Mouse (Mus musculus) hindbrain, embryonic 12.5 days (tissue): ENCODE data around the gene Clec11a. TPM values are rescaled to one million over a fixed set of nuclear protein-coding genes. Genes with fewer than 3 reads are reported as not detected.

ENCODE experiments used
- ATAC-seq: fragments of 200-750 bp; cut with Nextera tagmentation; 2 replicates; pipeline ENCODE4 v1.8.0; 2017; ENCODE audit warnings: moderate TSS enrichment; ENCODE audit not compliant: low FRiP score
- H3K27ac ChIP-seq: fragments of 300-500 bp; sonication (generic); 2 replicates; pipeline ENCODE4 v1.5.1; 2016; ENCODE audit warnings: mild to moderate bottlenecking
- H3K27me3 ChIP-seq: fragments of 300-500 bp; sonication (generic); 2 replicates; pipeline ENCODE4 v1.6.1; 2016; ENCODE audit warnings: mild to moderate bottlenecking
- H3K36me3 ChIP-seq: fragments of 300-500 bp; sonication (generic); 2 replicates; pipeline ENCODE4 v1.6.1; 2016; ENCODE audit warnings: mild to moderate bottlenecking
- H3K4me1 ChIP-seq: fragments of 300-500 bp; sonication (generic); 2 replicates; pipeline ENCODE4 v1.6.1; 2016
- H3K4me2 ChIP-seq: fragments of 300-500 bp; sonication (generic); replicated peaks from 2 replicates; pipeline ENCODE4 v1.6.1; 2016; ENCODE audit warnings: mild to moderate bottlenecking
- H3K4me3 ChIP-seq: fragments of 300-500 bp; sonication (generic); 2 replicates; pipeline ENCODE4 v1.5.1; 2016; ENCODE audit warnings: mild to moderate bottlenecking
- H3K9ac ChIP-seq: fragments of 300-500 bp; sonication (generic); 2 replicates; pipeline ENCODE4 v1.6.1; 2016; ENCODE audit warnings: mild to moderate bottlenecking, moderate library complexity
- H3K9me3 ChIP-seq: fragments of 300-500 bp; sonication (generic); replicated peaks from 2 replicates; pipeline ENCODE4 v1.6.1; 2016; ENCODE audit warnings: mild to moderate bottlenecking
- WGBS: fragments of 180-500 bp; shearing (Covaris S2); methylation state at CpG from one replicate; pipeline ENCODE4 v1.1.7; 2016; 5-methylcytosine and 5-hydroxymethylcytosine counted together
- polyA plus RNA-seq: library from polyadenylated mRNA; unstranded; fragments of >200 nt; fragmentation: Nextera tagmentation; extraction: Ambion mirVana; gene quantifications from 2 replicates; pipeline ENCODE4 v1.2.1, GENCODE M21; 2016

The Clec11a gene
- polyA plus RNA-seq, 1 experiment from 2014 or later = 2.9 TPM

GRCm38 (mm10) chr7:44341119-44341518 is 34.4 kb upstream of the Clec11a start:
- WGBS = 88% methylated on average over 10 of the region's 10 CpGs
- no peak overlapping the region for H3K4me3 ChIP-seq
- no peak for ATAC-seq

GRCm38 (mm10) chr7:44340226-44340625 is 33.5 kb upstream of the Clec11a start:
- Histone ChIP-seq H3K9me3 (no peaks in the 10 kb centered on the region; the same call in 1 of the 2 replicates), H3K4me2 (no peak overlapping the region), H3K27ac (no peak overlapping the region), H3K4me1 (peaks cover 19% of the 10 kb centered on the region), H3K27me3 (peaks cover 65% of the 10 kb centered on the region), H3K9ac (no peak overlapping the region), H3K4me3 (no peak overlapping the region), H3K36me3 (peaks cover 19% of the 10 kb centered on the region)
- ATAC-seq = no peak
- 71% methylated on average over 6 of the region's 6 CpGs for WGBS

More at GRCm38 (mm10) chr7:44341119-44341518, 34.4 kb upstream of the Clec11a start:
- Histone ChIP-seq H3K9me3 (no peaks in the 10 kb centered on the region), H3K27me3 (peaks cover 56% of the 10 kb centered on the region), H3K4me2 (no peak overlapping the region), H3K4me1 (peaks cover 14% of the 10 kb centered on the region), H3K9ac (no peak overlapping the region), H3K36me3 (peaks cover 28% of the 10 kb centered on the region), H3K27ac (no peak overlapping the region)

- 6% methylated on average over 32 of the region's 32 CpGs for WGBS
- H3K9me3 ChIP-seq = no peaks in the 10 kb centered on the region; the same call in 1 of the 2 replicates
- no peaks in the 10 kb centered on the region for H3K36me3 ChIP-seq
- peak overlapping the region; percentile 89 for H3K4me2 ChIP-seq
- H3K4me1 ChIP-seq = peaks cover 22% of the 10 kb centered on the region
- H3K4me3 ChIP-seq = peak overlapping the region; percentile 74
- ATAC-seq = peak; percentile 2; the same call in 1 of the 2 replicates
- peak overlapping the region; percentile 93 for H3K27ac ChIP-seq
- H3K9ac ChIP-seq = peak overlapping the region; percentile 82
- peaks cover 74% of the 10 kb centered on the region for H3K27me3 ChIP-seq
Measured at GRCm38 (mm10) chr7:44337121-44337849, 30.6 kb upstream of the Clec11a start.

GRCm38 (mm10) chr7:44336046-44337021 is 29.6 kb upstream of the Clec11a start:
- H3K9ac ChIP-seq = peak overlapping the region; percentile 82
- ATAC-seq = peak; percentile 66
- WGBS = 1% methylated on average over 43 of the region's 54 CpGs

GRCm38 (mm10) chr7:44335031-44335878 is 28.6 kb upstream of the Clec11a start:
- ATAC-seq = peak; percentile 72
- H3K4me3 ChIP-seq = peak overlapping the region; percentile 74
- H3K36me3 ChIP-seq = no peaks in the 10 kb centered on the region
- peak overlapping the region; percentile 89 for H3K4me2 ChIP-seq
- peak overlapping the region; percentile 93 for H3K27ac ChIP-seq
- peaks cover 73% of the 10 kb centered on the region for H3K27me3 ChIP-seq
- H3K9ac ChIP-seq = peak overlapping the region; percentile 82
- peaks cover 22% of the 10 kb centered on the region for H3K4me1 ChIP-seq
- 5% methylated on average over 23 of the region's 40 CpGs for WGBS
- no peaks in the 10 kb centered on the region; the same call in 1 of the 2 replicates for H3K9me3 ChIP-seq

More at GRCm38 (mm10) chr7:44336046-44337021, 29.6 kb upstream of the Clec11a start:
- H3K36me3 ChIP-seq = no peaks in the 10 kb centered on the region
- H3K9me3 ChIP-seq = no peaks in the 10 kb centered on the region; the same call in 1 of the 2 replicates
- peak overlapping the region; percentile 89 for H3K4me2 ChIP-seq
- H3K4me3 ChIP-seq = peak overlapping the region; percentile 74
- peaks cover 22% of the 10 kb centered on the region for H3K4me1 ChIP-seq
- H3K27me3 ChIP-seq = peaks cover 74% of the 10 kb centered on the region
- peak overlapping the region; percentile 93 for H3K27ac ChIP-seq

GRCm38 (mm10) chr7:44334139-44334538 is 27.4 kb upstream of the Clec11a start:
- H3K4me1 ChIP-seq = peaks cover 22% of the 10 kb centered on the region
- no peak for ATAC-seq
- no peaks in the 10 kb centered on the region; the same call in 1 of the 2 replicates for H3K36me3 ChIP-seq
- WGBS = 64% methylated on average over 14 of the region's 14 CpGs
- no peaks in the 10 kb centered on the region; the same call in 1 of the 2 replicates for H3K9me3 ChIP-seq
- no peak overlapping the region for H3K9ac ChIP-seq
- H3K4me3 ChIP-seq = no peak overlapping the region
- H3K27me3 ChIP-seq = peaks cover 64% of the 10 kb centered on the region
- H3K4me2 ChIP-seq = no peak overlapping the region
- H3K27ac ChIP-seq = no peak overlapping the region

GRCm38 (mm10) chr7:44332336-44332735 is 25.6 kb upstream of the Clec11a start:
- H3K4me2 ChIP-seq = no peak overlapping the region
- peaks cover 46% of the 10 kb centered on the region for H3K27me3 ChIP-seq
- H3K4me1 ChIP-seq = peaks cover 18% of the 10 kb centered on the region
- H3K9me3 ChIP-seq = no peaks in the 10 kb centered on the region; the same call in 1 of the 2 replicates
- H3K9ac ChIP-seq = no peak overlapping the region
- no peak for ATAC-seq
- 72% methylated on average over 3 of the region's 3 CpGs for WGBS
- no peak overlapping the region for H3K27ac ChIP-seq
- H3K36me3 ChIP-seq = no peaks in the 10 kb centered on the region; the same call in 1 of the 2 replicates
- H3K4me3 ChIP-seq = no peak overlapping the region

- H3K4me2 ChIP-seq = no peak overlapping the region
- H3K4me3 ChIP-seq = no peak overlapping the region
- no peak for ATAC-seq
- H3K4me1 ChIP-seq = no peaks in the 10 kb centered on the region
- H3K9ac ChIP-seq = no peak overlapping the region
- no peaks in the 10 kb centered on the region for H3K9me3 ChIP-seq
- peaks cover 6% of the 10 kb centered on the region; the same call in 1 of the 2 replicates for H3K27me3 ChIP-seq
- peaks cover 22% of the 10 kb centered on the region for H3K36me3 ChIP-seq
- H3K27ac ChIP-seq = no peak overlapping the region
- WGBS = 70% methylated on average over 6 of the region's 6 CpGs
Measured at GRCm38 (mm10) chr7:44326614-44327013, 19.9 kb upstream of the Clec11a start.

- no peaks in the 10 kb centered on the region for H3K4me1 ChIP-seq
- no peak overlapping the region for H3K4me2 ChIP-seq
- H3K36me3 ChIP-seq = peaks cover 47% of the 10 kb centered on the region
- ATAC-seq = no peak
- H3K27ac ChIP-seq = no peak overlapping the region
- no peak overlapping the region for H3K4me3 ChIP-seq
- H3K27me3 ChIP-seq = 0 out of 2 replicates have a peak, but pooled peaks cover 3% of the 10 kb centered on the region
- H3K9ac ChIP-seq = no peak overlapping the region
- H3K9me3 ChIP-seq = no peaks in the 10 kb centered on the region
- 83% methylated on average over 1 of the region's 1 CpGs for whole genome bisulfite sequencing
Measured at GRCm38 (mm10) chr7:44322290-44322689, 15.6 kb upstream of the Clec11a start.

- Histone ChIP-seq H3K27me3 (no peaks in the 10 kb centered on the region), H3K27ac (0 out of 2 replicates have a peak overlapping the region, but pooled peaks have one; percentile 7), H3K4me1 (no peaks in the 10 kb centered on the region), H3K4me2 (no peak overlapping the region), H3K9me3 (no peaks in the 10 kb centered on the region), H3K9ac (no peak overlapping the region), H3K36me3 (peaks cover 36% of the 10 kb centered on the region), H3K4me3 (no peak overlapping the region)
- ATAC-seq = no peak
- WGBS = 56% methylated on average over 8 of the region's 8 CpGs
Measured at GRCm38 (mm10) chr7:44320886-44321285, 14.2 kb upstream of the Clec11a start.

GRCm38 (mm10) chr7:44317913-44318312 is 11.2 kb upstream of the Clec11a start:
- H3K9me3 ChIP-seq = no peaks in the 10 kb centered on the region
- WGBS = 32% methylated on average over 4 of the region's 4 CpGs
- H3K9ac ChIP-seq = no peak overlapping the region
- no peaks in the 10 kb centered on the region; the same call in 1 of the 2 replicates for H3K4me1 ChIP-seq
- peaks cover 42% of the 10 kb centered on the region for H3K36me3 ChIP-seq
- ATAC-seq = no peak; the same call in 1 of the 2 replicates
- no peak overlapping the region for H3K4me2 ChIP-seq
- no peak overlapping the region for H3K27ac ChIP-seq
- H3K4me3 ChIP-seq = no peak overlapping the region
- H3K27me3 ChIP-seq = no peaks in the 10 kb centered on the region
